ENCODE assay signal across 12 mouse cellular contexts in the genomic region with DNA sequence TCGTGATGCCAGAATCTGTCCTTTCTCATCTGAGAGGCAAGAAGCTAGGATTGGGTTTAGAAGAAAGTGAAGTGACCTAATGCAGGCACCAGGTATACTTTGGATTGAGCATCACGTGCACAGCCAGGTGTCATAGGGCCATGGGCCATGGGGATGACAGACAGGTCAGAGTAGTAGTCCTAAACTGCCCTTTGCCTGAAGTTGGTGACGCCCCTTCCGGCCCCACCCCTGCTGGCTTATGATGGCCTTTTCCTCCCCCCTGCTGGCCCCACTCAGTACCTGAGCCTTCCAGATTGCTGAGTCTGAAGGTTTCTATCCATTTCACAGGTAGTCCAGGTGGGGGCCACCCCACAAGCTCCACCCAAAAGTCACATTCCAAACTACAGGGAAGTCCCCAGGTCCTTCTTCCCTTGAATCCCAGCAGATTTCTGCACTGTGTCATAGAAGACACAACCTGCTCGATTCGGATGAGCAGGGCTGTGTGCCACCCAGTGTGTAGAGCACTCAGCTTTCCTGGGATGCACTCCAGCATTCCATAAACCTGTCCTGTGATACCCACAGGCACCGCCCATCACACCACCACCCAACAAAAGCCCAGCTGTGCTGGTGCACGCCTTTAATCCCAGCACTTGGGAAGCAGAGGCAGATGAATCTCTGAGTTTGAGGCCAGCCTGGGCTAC. TPM values are rescaled to one million over a fixed set of nuclear protein-coding genes. Genes with fewer than 3 reads are reported as not detected.
DNase-seq lines count a peak whose midpoint lies in the region; ATAC-seq and TF ChIP-seq lines count a peak whose summit lies in the region.
"Had no signal": no experiment of that assay in that cellular context is flagged by ENCODE, and none has a peak within 500 bp of the region (broad histone marks: within the 10 kb centered on the region; RNA-seq: fewer than 3 reads in every experiment).

No protein-coding gene starts in this region.

- peak; percentile 52; the same call in 1 of the 2 replicates for ATAC-seq in kidney, postnatal 0 days (replicated peaks; ENCODE audit: low FRiP score, low read depth)

- WGBS in kidney, postnatal 0 days, result 86% methylated on average over 8 of the region's 8 CpGs

- TF ChIP-seq CTCF in E14TG2a.4 (conservative IDR thresholded peaks at IDR 0.05; ENCODE audit: low read length), result no peak
- TF ChIP-seq CTCF in kidney, postnatal 0 days (IDR thresholded peaks at IDR 0.05; ENCODE audit: low read depth), result no peak

- H3K4me3 ChIP-seq in E14TG2a.4 (replicated peaks; ENCODE audit: low read length), result peak overlapping the region; percentile 2; the same call in 1 of the 2 replicates
- H3K4me3 ChIP-seq in ES-E14 (ENCODE audit: insufficient read depth in 1 of 2, low read depth in 1 of 2, low read length in 2 of 2, poor library complexity in 1 of 2, severe bottlenecking in 1 of 2), result no peak overlapping the region
- no peak overlapping the region for H3K4me3 ChIP-seq in kidney, postnatal 0 days (replicated peaks; ENCODE audit: low read depth, low read length)
- H3K4me3 ChIP-seq: heart, adult 2 months had no signal

- in situ Hi-C loops in ES-E14 (cut with MboI; ENCODE audit: low sequenced_read_pairs in 2 of 2, unreplicated experiment in 2 of 2), result no loop called here

- H3K4me1 ChIP-seq in E14TG2a.4 (replicated peaks; ENCODE audit: low read depth, low read length) (peaks cover 20% of the 10 kb centered on the region), ES-E14 (ENCODE audit: control insufficient read depth in 2 of 2, insufficient read depth in 2 of 2, low read length in 2 of 2, poor library complexity in 1 of 2) (peaks cover 0 to 7% of the 10 kb centered on the region in 2 experiments; a peak in 2 of 4 replicates)
- H3K4me1 ChIP-seq in kidney, postnatal 0 days (replicated peaks; ENCODE audit: insufficient read depth, low read length), result no peaks in the 10 kb centered on the region

- no peak overlapping the region for H3K9ac ChIP-seq in ES-E14 (ENCODE audit: insufficient read depth, low read depth, low read length, poor library complexity, severe bottlenecking)
- H3K9ac ChIP-seq in kidney, postnatal 0 days (ENCODE audit: low read depth, low read length), result no peak overlapping the region

- H3K27me3 ChIP-seq in E14TG2a.4 (ENCODE audit: insufficient read depth, low read length), result no peaks in the 10 kb centered on the region
- H3K27me3 ChIP-seq in kidney, postnatal 0 days (ENCODE audit: insufficient read depth, low read length), result no peaks in the 10 kb centered on the region

- H3K9me3 ChIP-seq in E14TG2a.4 (ENCODE audit: low read length), result 0 out of 2 replicates have a peak, but pooled peaks cover 2% of the 10 kb centered on the region
- H3K9me3 ChIP-seq in ES-E14 (ENCODE audit: control insufficient read depth, insufficient read depth, low read depth, low read length), result no peaks in the 10 kb centered on the region
- H3K9me3 ChIP-seq in kidney, postnatal 0 days (replicated peaks; ENCODE audit: low read length), result no peaks in the 10 kb centered on the region

- no peak overlapping the region for H3K27ac ChIP-seq in ES-E14 (ENCODE audit: insufficient read depth, low read depth, low read length, poor library complexity, severe bottlenecking)
- H3K27ac ChIP-seq in kidney, postnatal 0 days, result no peak overlapping the region
- H3K27ac ChIP-seq: heart, adult 2 months had no signal

- peak; percentile 43 for DNase-seq in kidney, adult 18-20 months
- no peak for DNase-seq in kidney, postnatal 10 days
- no peak for DNase-seq in ES-E14 (ENCODE audit: low read depth, low spot score)
- no peak for DNase-seq in kidney, postnatal 0 days (ENCODE audit: low spot score)
- DNase-seq in urinary bladder, postnatal 4 days (ENCODE audit: low spot score in 2 of 2), result no peak
- no peak for DNase-seq in adrenal gland, postnatal 4 days (ENCODE audit: low spot score in 2 of 2)
- DNase-seq: cerebellum, postnatal 10 days; heart, adult 2 months; heart, postnatal 36 days; left cerebral cortex, postnatal 4 days; lung, postnatal 14 days had no signal

- H3K4me2 ChIP-seq in kidney, postnatal 0 days (ENCODE audit: low read length), result no peak overlapping the region

- H3K36me3 ChIP-seq in E14TG2a.4 (ENCODE audit: insufficient read depth, low read length), result peaks cover 55% of the 10 kb centered on the region
- H3K36me3 ChIP-seq in ES-E14 (ENCODE audit: control insufficient read depth, insufficient read depth, low read length, poor library complexity, severe bottlenecking), result peaks cover 17% of the 10 kb centered on the region
- peaks cover 38% of the 10 kb centered on the region for H3K36me3 ChIP-seq in kidney, postnatal 0 days (ENCODE audit: insufficient read depth, low read length)

TF ChIP-seq in ES-E14, 5 proteins besides CTCF, POLR2A, EP300 and RAD21:
- TF ChIP-seq MAFK (IDR thresholded peaks at IDR 0.05; ENCODE audit: insufficient read depth, low read depth, low read length), result 0 out of 2 replicates have a peak, but pooled peaks have one; percentile 15
- no peak for TF ChIP-seq CHD2 (IDR thresholded peaks at IDR 0.05; ENCODE audit: low read depth, low read length)
- no peak for TF ChIP-seq ZNF384 (IDR thresholded peaks at IDR 0.05; ENCODE audit: low read depth, low read length)

RNA-seq across cellular contexts. Expression of a gene that starts 16.6 kb away (rescaled TPM):
- total RNA-seq in ES-E14 (2012; rRNA removed), result 95.7 and 184 TPM in 2 replicates
- 16.9 and 19.6 TPM in 2 replicates for polyA plus RNA-seq in kidney, postnatal 0 days (2015; fragmentation: Nextera tagmentation; extraction: Ambion mirVana)
- 10 to 100 TPM; 26.7 to 31.9 TPM for total RNA-seq in adrenal gland, postnatal 4 days (2021)

RNA-seq across cellular contexts. Expression of a gene that starts 53.4 kb away (rescaled TPM):
- 127 and 169 TPM in 2 replicates for total RNA-seq in ES-E14 (2012; rRNA removed)
- 55.1 and 61.1 TPM in 2 replicates for polyA plus RNA-seq in kidney, postnatal 0 days (2015; fragmentation: Nextera tagmentation; extraction: Ambion mirVana)
- total RNA-seq in adrenal gland, postnatal 4 days (2021), result 10 to 100 TPM; 19.6 to 22.8 TPM
